Mouse (Mus musculus) kidney, adult 18-20 months (tissue): ENCODE measurements at regions not wholly inside any gene's neighbourhood (a gene's known extent, or its start where the extent isn't known, plus 50 kb on each side); places are given as distances from the start of the nearest gene placed in this dataset.

Experiments
- DNase-seq: peaks from one replicate; pipeline ENCODE4 v3.0.0; 2021

DNA sequence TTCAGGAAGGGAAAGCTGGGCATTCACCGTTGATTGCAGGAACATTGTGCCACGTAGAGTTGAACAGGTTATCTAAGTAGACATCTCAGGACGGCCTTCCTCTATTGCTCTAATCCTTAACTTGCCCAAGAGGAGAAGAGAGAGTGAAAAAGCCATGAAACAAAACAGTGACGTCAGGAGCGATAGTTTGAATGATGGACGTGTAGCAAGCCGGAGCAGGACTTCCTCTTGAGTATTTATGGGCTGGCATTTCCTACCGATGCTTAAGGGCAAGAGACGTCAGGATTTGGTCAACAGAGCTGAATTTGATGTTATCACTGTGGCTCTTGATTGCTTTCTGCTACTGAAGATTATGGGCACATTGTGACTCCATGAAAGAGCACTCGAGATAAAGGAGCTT, 130.5 kb upstream of the Arhgap28 start:
- DNase-seq = no peak

DNA sequence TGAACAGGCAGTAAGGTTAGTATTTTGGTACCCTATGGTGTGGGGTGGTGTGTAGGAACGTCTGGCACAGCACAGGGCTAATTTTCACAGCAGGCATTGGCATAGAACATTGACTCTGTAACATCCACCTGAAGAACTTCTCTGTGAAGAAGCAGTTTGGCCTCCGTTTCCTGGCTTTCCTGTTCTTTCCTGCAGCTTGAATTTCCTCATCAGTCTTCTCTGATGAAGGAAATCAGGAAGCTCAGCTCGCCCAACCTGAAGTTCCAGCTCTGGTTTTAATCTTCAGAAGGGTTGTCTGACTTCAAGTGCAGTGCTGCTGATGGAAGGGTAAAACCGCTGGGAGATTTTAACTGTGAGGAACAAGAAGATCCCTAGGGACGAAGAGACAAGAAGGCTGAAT, 131.5 kb upstream of the Arhgap28 start:
- DNase-seq = no peak

DNA sequence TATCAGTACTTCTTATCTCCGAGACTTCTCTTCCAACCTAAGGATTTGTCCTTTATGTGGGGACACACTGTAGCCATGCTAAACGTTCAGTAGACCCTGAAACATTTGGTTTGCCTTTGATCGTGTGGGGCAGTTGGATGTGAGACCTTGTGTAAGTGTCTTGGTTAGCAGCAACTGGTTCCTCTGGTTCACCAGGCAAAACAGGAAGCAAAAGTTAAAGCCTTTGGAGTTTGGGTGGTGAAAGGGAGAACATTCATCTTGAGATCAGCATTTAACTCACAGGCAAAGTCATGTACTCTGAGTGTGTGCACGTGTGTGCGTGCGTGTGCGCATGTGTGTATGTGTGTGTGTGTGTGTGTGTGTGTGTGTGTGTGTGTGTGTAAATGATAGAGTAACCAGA, 130.3 kb upstream of the L3mbtl4 start:
- no peak for DNase-seq

DNA sequence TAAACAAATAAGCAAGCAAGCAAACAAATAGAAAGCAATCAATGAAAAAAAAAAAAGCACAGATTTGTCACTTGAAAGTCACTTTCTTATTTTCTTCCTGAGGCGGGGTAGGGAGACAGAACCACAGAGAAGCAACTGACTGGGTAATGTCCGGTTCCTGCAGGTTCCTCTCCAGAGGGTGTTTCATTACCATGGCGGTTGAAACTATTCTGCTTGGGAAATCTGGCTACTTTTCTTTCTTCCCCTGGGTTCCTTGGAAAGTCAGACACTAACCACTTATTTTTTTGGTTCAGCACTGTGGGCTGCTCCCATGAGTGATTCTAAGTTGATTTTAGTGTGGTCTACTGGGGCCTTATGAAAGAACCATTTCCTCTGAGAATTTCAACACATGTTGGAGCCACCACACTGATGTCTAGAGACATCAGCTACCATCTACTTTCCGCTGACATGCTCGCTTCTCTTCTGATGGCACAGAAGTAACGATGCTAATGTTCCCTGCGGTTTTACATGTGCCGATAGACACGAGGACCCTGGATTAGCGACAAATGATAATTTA, 124.3 kb upstream of the L3mbtl4 start:
- no peak for DNase-seq

DNA sequence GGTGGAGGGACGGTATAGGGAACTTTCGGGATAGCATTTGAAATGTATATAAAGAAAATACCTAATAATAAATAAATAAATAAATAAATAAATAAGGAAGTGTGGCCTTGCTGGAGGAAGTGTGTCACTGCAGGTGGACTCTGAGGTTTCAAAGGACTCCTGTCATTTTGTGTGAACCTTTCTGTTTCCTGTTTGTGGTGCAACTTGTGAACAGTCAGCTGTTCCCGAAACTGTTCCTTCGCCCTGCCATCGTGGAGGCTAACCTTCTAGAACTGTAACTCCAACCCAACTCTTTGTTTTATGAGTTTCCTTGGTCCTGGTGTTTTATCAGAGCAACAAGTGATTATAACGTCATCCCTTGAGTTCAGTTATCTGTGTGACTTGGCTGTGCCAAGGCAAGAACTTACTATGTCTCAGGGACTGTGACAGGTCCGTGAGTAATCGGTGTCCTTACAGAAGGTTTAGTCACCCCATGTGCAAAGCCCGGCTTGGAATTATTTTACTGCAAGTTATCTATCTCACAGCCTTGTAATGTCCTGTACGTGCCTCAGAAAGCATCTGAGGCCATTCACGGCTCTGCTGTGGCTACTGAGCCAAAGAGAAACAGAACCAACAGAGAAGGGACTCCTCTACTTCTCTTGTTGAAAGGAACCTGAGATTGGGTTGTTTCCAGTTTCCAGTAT, 121.0 kb upstream of the L3mbtl4 start:
- no peak for DNase-seq

DNA sequence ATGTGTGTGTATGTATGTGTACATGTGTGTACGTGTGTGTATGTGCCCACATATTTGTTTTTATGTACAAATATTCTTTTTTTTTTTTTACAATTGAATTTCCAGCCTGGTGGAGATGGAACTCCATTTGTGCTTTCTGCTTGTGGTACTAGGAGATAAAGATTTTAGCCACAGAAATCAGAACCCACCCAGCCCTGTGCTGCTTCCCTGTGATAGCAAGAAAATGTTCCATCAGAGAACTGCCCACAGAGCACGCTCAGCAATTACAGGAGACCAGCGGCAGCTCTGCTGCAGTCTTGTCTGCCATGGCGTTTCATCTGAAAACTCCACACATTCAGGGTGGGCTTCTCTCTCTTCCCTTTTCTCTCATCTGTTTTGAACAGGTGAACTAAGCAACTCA, 118.7 kb upstream of the L3mbtl4 start:
- DNase-seq = no peak

DNA sequence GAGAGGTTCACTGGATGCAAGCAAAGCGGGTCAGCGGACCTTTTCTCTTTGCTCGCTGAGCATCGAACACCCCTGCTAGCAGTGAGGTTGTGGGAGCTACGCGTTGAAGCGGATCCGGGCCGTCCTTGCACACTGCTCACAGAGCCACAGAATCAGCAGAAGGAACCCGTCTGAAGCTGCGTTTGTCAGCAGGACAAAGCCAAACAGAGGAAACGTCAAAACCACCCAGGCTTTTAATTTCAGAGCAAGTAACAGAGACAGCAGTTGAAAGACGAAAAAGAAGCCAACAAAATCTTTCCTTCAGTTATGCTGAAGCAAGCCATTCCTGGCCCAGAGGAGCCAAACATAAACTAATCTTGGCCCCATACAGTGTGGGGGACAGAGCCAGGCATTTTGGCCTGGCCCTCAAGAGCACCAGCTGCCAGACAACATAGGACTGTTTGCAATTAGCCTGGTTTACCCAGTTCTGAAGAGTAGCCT, 115.4 kb upstream of the L3mbtl4 start:
- no peak for DNase-seq

DNA sequence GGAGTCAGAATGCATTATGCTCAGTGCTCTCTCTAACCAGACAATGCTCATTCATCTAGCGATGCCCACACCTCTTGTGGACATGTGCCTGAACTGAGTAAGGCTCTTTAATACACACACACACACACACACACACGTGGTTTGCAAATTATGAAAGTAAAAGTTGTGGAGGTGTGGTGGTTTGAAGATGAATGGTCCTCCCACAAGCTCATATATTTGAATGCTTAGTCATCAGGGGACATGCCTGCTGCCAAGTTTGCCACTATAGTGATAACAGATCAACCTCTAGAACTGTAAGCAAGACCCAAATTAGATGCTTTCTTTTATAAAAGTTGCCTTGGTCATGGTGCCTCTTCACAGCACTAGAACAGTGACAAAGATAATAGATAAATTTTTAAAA, 112.5 kb upstream of the L3mbtl4 start:
- no peak for DNase-seq

DNA sequence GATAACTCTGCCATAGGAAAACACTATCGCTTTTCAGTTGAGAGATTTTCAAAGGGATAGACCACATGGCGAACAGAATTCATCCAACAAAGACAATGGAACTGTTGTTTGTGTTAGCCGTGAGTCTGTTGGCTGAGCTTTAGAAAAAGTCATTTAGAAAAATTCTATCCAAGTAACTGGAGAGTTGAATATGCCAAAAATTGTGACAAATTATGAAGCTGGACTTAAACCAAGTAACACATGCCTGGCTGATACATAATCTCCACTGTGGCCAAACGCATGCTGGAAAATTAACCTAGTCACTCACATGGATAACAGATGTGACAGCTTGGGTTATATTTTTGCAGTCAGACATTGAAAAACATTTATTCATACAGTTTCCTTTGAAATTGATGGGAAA, 110.1 kb upstream of the L3mbtl4 start:
- no peak for DNase-seq

DNA sequence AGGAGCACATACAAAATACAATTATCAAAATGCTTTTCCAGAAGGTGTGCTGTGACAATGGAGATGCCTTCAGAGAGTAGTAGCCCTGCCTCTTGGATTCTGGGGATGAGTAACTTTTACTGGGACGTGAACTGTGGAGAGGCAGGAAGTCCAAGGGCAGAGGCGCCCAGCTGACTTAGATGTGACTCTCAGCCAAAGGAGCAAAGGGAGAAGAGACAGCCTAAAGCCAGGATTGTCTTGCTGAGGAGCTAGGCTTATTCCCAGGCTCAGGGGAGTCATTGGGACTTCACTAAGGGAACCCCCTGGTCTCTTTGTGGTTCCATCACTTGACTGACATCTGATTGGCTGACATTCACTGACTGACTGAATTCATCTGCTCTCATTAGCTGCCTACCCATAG, 108.9 kb upstream of the L3mbtl4 start:
- no peak for DNase-seq

DNA sequence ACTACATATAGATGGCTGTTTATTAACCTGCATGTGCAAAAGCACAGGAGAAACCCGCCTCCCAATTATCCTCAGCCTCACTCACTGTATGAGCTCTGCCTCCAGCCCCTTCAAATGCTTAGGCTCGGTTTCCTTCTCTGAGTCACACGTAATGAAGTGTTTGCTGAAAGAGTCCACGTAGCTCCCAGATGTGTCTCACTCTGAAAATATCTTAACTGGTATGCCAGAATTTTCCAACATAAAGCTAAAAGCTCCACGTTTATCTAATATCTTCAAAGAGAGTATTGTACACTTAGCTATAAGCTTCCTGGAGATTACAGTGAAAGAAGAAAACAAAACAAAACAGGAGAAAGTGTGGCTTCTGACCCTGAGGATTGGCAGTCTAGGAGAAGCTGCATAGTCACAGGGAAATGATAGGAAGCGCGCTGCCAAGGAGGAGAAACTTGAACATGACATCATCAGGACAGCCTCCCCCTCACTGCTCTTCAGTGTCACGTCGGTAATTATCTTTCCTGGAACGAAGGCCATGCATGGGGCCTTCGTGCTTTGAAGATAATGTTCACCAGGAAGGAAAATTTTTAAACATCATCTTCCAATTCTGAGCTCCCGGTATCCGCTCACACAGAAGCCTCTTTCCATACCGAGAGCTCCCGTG, 108.3 kb upstream of the L3mbtl4 start:
- no peak for DNase-seq

DNA sequence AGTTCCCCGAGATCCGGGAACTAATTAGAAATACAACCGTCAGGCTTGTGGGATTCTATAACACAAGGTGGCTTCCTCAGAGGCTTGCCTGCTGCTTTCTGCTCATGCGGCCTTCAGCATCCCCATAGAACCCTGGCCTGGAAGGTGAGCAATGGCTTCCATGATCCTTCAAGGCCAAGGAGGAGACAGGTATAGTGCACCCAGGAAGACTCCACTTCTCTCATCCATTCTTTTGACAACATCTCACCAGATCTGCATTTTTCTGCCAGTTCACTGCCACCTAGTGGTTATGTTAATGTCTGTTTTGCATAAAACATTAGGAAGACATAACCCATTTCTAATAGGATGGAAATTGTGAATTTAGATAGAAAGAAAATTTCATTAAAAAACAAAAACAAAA, 107.2 kb upstream of the L3mbtl4 start:
- DNase-seq = peak; percentile 8

DNA sequence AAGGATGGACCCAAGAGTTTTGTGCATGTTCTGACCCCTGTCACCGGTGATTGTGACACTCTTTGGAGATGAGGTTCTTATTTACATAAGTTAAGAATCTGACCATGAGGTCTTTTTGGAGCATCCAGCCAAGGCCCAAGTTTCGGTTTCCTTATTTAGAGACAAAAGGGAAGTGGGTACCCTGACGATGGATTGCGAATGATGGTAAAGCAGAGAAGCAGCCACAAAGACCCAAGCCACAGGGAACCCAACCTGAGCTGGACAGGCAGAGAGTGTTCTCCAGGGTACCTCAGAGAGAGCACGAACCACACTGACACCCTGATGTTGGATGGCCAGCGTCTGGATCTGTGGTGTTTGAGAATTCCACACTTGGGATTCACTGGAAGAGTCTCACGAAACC, 100.8 kb upstream of the L3mbtl4 start:
- no peak for DNase-seq

DNA sequence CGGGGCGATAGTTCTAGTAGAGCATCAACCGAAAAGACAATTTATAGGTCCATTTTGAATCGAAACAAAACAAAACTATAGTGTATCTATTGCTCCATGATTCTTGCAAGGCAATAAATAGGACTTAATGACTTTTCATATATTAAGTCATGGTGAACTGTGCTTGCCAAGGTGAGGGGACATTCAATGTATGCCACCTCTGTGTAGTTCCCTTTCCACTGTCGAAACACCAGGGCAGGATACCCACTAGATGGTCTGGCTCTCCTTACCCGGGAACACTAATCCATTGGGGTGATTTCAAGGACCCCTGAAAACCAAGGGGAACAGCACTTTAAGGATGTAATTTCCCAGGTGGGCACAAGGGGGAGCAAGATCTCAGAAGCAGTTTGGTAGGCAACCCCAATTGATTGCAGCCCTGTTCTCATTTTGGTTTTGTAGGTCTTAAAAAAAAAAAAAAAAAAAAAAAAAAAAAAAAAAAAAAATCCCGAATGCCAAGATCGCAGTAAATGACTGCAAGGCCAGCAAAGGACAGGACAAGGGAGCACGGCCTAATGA, 96.9 kb upstream of the L3mbtl4 start:
- DNase-seq = peak; percentile 42

DNA sequence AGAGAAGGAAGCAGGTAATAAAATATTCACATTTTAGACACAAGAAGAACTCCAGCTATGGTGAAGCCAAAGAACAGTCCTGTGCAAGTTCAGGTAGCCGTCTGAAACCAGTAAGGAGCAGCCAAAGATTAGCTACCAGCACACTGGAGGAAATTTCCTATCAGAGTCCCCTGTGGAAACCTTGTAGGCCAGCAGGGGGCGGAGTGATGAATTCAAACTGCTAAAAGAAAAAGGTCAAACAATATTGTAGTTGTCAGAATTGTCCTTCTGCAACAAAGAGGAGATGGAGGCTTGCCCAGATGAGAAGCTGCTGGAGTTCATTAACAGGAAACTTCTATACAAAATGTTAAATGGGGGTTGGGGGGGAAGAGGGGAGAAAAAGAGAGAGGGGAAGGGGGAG, 95.8 kb upstream of the L3mbtl4 start:
- DNase-seq = peak; percentile 48

DNA sequence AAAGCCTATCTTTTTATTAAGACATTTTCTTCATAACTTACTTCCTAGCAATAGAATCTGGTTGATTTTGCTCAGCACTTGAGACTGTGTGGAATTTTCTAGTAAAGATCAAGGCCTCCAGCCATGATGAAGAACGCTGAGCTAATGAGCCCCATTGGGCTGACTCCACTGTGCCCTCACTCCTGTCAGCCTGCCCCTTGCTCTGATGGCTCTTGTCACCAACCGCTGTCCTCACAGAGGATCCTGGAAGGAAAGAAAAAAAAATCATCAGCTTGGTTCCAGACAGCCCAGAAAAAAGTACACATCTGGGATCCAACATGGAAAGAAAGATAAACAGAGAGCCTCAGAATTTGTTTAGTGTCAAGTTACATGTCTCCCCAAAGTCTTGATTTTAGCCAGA, 88.2 kb upstream of the L3mbtl4 start:
- no peak for DNase-seq

DNA sequence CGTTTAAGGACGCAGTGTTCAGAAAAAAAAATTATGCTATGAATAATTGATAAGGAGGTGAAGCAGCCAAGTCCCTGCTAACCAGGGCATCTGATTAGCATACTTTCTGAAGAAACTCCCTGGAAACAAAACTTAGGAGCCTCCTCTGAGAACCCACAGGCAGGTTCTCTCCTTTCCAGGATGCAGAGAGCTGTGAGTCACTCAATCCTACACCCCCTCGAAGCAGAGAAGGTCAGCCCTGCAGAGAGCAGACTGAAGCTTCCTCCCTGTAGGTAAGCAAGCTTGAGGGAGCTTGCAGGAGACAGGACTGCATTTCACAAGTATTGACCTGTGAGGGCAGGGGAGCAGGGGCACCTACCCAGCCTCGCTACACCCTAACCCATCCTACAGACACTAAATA, 83.7 kb upstream of the L3mbtl4 start:
- no peak for DNase-seq

DNA sequence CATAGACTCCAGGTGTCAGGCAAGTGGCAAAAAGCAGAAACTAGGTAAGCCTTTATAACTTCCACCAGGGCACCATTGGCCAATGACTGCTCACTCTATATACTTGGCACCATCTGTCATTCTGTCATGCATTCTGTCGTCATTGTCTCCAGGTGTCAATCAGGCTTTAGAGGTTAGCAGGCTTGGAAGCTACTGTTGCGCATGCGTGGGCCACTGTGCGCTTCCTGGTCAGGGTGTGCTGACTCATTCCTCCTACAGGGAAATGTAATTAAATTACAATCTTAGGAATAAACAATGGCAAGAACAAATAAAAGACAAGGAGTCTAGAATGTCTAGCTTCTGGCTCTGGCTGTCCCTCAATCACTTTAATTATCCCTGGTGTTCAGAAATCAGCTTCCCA, 68.1 kb upstream of the L3mbtl4 start:
- no peak for DNase-seq

DNA sequence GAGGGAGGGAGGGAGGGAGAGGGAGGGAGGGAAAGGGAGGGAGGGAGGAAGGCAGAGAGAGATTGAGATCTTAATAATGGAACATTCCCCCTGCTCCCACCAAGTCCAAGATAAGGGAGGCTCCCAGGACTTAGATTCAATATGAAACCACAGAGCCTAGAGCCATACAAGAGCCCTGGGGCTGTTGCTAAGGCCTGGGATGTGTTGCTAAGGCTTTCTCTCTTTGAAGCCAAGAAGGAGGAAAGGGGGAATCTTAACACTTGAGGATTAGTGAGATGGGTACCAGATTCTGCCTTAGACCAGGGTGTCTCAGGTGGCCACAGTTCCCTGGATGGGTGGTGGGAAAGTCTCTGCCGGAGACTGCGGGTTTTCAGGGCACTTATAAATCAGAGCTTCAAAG, 64.8 kb upstream of the L3mbtl4 start:
- no peak for DNase-seq

DNA sequence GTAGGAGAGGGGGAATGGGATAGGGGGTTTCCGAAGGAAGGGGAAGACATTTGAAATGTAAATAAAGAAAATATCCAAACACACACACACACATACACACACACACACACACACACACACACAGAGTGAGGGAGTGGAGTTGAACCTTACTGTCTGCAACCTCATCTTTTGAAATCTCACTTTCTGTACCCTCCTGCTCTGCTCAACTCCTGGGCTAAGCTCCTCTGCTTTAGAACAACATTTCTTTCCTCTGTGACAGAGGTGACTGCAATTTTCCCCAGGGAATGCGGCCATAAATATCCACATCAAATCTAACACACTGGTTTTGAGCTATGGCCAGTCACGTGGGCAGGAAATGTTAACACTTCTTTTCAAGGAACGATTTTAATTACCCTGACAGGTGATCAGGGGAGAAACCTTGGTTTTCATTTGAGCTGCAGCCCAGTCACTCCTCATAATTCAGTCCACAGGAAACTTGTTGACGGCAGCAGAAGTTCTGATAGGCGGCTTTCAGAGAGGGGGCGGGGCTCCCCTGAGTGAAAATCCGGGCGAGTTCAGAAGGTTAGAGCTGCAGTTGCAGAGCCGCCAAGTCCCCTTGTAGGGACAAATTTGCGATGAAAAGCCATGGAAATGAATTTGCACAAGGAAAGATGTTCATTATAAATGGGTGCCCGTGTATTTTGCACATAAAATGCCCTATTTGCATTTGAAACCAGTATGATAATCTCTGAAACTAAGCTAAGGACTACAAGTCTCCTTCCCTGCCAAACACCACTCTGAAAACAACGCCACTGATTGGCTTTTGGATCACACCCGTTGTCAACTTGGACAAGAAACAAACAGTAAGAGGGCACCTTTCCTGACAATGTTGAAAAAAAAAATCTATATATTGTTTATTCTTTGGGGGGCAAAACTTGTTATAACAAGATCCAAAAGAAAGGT, 63.0 kb upstream of the L3mbtl4 start:
- peak; percentile 61 for DNase-seq

DNA sequence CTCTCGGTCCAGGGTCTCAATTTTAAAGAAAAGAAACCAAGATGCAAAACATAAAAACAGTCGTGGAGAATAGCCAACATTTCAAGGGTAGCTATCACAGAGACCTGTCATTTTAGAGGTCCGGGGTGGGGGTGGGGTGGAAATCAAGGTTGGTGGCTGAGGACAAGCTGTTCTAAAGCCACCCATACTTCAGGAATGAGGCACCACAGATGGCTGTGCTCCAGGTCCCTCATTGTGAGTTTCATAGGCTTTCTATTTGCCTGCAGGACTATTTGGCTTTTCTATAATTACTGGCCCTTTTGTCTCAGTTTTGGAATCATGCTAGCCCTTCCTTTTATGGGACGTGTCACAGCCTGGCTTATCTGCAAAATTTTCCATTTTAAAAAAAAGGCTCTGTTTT, 55.4 kb upstream of the L3mbtl4 start:
- DNase-seq = no peak

DNA sequence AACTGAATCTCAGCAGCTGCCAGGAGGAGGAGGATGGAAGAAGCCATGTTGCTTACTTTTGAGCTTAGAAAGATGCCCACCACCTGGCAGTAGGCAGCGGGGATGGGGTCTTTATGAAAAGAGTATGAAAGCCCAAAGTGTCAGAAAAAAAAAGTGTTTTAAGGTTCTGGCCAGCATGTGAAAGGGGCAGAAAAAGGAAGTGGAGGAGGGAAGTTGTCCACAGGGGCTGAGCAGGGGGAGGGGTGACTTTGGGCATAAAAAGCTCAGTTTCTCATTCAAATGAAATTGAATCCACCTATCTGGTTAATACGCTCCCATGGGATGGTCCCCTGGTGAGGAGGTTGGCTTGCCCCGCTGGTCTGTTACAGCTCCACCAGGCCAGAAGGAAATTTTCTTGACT, 50.4 kb upstream of the L3mbtl4 start:
- no peak for DNase-seq
